Mouse (Mus musculus) monocyte, adult 2 months (primary cell): ENCODE measurements around the gene Sbk2.

ENCODE experiments used
- DNase-seq, 2 experiments: peaks; one replicate each; pipeline ENCODE4 v3.0.0; 2022; ENCODE audit warnings: low spot score in 2 of 2, low read depth in 1 of 2

The Sbk2 gene

GRCm38 (mm10) chr7:4953815-4954445 lies 10.3 kb downstream of the Sbk2 start:
- DNase-seq: no peak

DNA sequence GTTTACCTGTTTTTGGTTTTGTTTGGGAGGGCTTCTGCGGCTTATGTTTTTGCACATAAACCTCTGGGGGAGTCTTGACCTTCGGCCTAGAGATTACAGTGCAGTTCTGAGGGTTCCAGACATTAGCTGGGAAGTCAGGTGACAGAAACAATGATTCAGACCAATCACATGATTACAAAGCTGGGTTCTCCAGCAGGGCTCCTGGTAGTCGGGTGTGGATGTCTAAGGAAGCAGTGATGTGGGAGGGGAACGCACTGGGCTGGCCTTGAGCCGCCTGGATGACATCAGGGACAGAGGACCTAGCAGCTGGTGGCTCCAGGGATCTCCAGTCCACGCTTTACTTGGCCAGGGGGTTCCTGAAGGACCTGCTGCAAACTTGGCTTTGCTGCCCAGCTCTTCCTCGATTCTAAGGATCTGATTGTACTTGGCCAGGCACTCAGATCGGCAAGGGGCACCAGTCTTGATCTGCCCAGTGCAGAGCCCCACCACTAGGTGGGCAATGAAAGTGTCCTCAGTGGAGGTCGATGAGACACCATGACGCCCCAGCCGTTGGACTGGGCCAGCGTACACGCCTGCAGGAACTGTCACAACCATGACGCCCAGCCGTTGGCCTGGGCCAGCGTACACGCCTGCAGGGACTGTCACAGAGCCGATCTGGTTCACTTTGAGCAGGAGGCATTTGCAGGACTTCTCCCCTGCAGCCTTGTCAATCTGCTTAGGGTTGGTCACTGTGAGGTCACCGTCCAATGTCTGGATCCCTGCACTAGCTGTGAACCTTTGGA lies 13.5 kb downstream of the Sbk2 start:
- DNase-seq: no peak

GRCm38 (mm10) chr7:4948386-4948785 lies 15.8 kb downstream of the Sbk2 start:
- DNase-seq: no peak

- no peak for DNase-seq
Measured at GRCm38 (mm10) chr7:4947855-4948254, 16.4 kb downstream of the Sbk2 start.

DNA sequence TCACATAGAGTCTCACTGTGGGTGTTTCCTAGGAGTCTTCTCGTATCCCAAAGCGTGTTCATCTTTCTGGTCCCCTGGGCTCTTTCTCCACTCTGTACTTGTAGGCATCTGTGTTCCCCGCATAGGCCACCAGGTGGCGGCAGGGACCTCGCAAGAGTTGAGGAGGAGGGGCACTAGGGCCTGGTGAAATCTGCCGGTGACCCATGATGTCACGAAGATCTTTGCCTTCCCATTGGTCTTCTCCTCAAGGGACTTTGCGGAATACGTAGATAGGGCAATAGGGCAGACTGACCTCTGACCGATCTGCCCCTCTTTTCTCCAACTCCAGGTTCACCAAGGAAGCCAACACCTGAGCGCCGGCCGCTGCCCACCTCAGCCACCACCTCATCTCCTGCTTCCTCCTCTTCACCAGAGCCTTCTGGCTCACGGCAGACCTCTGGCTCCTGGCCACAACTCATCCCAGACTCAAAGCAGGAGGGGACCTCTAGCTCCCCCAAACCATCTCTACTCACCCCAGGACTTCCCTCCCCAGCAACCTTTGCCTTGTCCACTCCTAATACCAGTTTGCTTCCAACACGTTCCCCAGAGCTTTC lies 20.9 kb downstream of the Sbk2 start:
- peak; percentile 84 to 91 for DNase-seq

GRCm38 (mm10) chr7:4942673-4943072 lies 21.5 kb downstream of the Sbk2 start:
- DNase-seq: no peak

GRCm38 (mm10) chr7:4940068-4940479 lies 24.1 kb downstream of the Sbk2 start:
- DNase-seq: peak; percentile 36 to 77

DNA sequence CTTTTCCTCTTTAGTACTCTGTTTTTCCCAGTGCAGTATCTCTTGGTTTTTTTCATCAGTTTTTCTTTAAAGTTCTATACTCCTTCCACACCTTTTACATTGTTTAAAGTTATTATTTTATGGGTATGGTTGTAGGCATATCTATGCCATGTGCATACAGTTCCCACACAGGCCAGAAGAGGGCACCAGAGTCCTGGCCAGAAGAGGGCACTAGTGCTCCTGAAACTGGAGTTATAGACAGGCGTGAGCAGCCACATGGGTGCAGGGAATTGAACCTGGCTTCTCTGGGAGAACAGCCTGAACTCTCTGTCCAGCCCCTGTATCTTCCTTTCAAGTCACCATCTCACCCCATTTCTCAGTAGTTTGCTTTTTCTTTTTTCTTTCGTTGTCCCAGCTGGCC lies 25.8 kb downstream of the Sbk2 start:
- DNase-seq: peak in 1 of 2 experiments; percentile 69

- DNase-seq: no peak
Measured at GRCm38 (mm10) chr7:4937392-4937791, 26.8 kb downstream of the Sbk2 start.

DNA sequence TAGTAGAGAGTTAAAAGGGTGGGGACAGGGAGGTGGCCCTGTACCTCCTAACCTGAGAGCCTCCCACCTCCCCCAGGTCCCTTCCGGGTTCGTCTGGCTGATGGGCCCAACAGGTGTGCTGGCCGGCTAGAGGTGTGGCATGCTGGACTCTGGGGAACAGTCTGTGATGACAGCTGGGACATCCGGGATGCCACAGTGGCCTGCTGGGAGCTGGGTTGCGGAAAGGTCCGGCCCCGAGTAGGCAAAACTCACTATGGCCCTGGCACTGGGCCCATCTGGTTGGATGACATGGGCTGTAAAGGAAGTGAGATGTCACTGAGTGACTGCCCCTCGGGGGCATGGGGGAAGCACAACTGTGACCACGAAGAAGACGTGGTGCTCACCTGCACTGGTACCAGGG lies 27.4 kb downstream of the Sbk2 start:
- no peak for DNase-seq

DNA sequence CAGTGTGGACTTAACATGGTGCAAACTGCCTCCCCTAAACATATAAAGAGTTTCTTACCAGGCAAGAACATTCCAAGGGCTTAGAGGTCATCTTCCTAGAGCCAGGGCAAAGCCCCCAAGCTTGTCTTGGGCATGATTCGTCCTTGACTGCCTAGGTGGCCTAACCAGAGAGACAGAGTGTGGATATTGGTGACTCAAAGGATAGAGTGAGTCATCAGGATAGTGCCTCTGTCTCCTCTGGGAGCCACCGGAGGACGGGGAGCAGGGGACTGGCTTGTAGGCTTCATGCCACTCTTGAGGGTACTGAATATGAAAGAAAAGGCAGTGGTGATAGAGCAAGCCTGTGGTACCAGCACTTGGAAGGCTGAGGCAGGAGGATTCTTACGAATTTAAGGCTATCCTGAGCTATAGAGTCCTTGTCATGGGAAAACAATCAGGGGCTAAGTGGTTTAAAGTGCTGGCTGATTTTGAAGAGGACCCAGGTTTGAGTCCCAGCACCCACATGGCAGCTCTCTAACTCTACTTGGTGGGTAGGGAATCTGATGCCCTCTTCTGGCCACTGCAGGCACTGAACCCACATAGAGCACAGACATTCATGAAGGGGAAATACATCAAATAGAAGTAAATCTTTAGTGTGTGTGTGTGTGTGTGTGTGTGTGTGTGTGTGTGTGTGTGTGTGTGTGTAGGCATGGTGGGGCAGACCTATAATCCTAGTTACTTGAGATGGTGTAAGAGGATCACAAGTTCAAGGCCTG lies 29.9 kb downstream of the Sbk2 start:
- no peak for DNase-seq

DNA sequence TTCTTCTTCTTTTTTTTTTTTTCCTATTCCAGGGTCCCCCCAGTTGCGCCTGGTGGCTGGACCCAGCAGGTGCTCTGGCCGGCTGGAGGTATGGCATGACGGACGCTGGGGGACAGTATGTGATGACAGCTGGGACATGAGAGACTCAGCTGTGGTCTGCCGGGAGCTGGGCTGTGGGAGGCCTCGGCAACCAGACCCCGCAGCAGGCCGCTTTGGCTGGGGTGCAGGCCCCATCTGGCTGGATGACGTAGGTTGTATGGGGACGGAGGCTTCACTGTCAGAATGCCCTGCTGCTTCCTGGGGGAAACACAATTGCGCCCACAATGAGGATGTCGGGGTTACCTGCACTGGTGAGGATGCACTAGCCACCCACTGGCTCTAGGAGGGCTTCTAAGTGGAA lies 31.1 kb downstream of the Sbk2 start:
- no peak for DNase-seq

DNA sequence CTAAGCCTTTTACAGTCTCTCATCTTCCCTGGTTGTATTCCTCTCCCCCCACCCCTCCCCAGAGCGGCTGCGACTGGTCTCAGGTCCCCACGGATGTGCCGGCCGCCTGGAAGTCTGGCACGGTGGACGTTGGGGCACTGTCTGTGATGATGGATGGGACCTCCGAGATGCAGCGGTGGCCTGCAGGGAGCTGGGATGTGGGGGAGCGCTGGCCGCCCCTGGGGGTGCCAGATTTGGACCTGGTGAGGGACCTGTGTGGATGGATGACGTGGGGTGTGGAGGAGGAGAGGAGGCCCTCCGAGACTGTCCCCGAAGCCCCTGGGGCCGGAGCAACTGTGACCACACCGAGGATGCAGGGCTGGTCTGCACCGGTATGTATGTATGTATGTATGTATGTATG lies 35.9 kb downstream of the Sbk2 start:
- no peak for DNase-seq

DNA sequence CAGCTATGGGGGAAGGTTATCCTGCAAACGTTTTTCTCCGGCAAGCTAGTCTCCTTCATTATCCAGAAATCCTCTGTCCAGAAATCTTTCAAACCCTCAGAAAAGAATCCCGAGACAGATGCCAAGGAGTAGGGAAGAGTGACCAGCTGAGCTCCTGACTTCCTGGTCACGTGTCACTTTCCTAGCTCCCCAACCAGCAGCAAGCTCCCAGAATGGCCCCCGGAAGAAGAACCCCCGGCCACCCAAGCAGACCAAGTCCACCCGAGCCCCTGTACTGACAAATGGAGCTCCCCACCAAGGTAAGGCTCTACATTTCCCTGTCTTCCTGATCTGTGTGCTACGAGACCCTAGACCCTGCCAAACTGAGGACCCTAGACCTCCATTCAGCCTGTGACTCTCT lies 36.5 kb downstream of the Sbk2 start:
- no peak for DNase-seq

GRCm38 (mm10) chr7:4926849-4927248 lies 37.4 kb downstream of the Sbk2 start:
- DNase-seq: no peak

DNA sequence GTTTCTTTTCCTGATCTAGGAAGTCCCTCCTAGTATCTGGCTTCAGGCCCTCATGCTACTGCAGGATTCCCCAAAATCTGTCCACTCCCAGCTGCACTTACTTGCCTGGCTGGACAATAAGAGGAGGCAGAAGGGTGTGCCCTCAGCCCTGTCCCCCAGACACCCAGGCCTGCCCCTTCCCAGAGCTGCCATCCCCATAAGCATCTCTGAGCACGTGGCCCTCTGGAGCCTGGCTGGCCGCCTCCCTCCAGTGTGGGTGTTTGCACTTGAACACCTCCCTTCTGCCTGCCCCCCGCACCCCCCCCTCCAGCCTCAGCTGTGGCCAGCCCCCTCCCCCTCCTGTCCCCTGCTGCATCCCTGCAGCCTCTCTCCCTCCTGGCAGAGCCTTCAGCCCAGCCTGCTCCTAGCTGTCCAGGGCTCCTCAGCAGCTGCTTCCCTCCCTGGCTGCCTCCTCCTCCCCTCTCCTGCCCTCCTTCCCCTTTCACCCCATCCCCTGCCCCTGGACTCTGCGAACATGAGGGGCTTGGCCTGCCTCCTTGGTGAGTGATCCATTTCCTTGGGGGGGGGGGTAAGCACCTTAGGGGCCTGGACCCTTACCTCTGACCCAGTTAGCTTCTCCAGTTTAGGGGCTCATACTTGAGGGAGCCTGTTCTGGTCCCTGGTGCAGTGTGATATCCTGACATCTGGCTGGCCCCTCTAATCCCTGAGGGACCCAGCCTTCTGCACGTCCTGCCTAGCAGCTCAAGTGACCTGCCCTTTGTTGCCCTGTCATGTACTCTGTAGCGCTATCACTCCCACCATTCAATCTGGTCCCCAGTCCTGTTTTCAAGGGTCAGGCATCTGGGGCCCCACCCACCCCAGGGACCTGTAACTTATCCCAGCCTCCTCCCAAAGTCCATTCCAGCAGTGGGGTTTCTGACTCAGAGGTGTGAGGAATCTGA lies 38.5 kb downstream of the Sbk2 start, which contains the start of gene Ssc5d:
Ssc5d (plus strand) TSS at position 345 of the 941 bp plus-strand sequence.
- DNase-seq: no peak

- no peak for DNase-seq
Measured at GRCm38 (mm10) chr7:4924891-4925301, 39.3 kb downstream of the Sbk2 start.

DNA sequence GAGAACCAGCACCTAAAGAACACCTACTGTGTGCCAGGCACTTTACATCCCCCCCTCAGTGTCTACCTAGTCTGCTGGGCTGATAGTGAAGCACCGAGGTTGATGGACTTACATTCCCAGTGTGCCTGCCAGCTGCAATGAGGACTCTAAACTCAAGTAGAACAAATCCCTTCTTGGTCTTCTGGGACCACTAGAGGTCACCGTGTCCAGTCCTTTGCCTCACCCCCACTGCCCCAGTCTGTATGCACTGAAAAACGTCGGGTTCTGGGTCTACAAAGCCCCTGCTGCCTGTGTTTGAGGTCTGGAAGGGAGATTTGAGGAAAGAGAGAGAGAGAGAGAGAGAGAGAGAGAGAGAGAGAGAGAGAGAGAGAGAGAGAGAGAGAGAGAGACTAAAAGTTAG lies 39.7 kb downstream of the Sbk2 start:
- DNase-seq: no peak

DNA sequence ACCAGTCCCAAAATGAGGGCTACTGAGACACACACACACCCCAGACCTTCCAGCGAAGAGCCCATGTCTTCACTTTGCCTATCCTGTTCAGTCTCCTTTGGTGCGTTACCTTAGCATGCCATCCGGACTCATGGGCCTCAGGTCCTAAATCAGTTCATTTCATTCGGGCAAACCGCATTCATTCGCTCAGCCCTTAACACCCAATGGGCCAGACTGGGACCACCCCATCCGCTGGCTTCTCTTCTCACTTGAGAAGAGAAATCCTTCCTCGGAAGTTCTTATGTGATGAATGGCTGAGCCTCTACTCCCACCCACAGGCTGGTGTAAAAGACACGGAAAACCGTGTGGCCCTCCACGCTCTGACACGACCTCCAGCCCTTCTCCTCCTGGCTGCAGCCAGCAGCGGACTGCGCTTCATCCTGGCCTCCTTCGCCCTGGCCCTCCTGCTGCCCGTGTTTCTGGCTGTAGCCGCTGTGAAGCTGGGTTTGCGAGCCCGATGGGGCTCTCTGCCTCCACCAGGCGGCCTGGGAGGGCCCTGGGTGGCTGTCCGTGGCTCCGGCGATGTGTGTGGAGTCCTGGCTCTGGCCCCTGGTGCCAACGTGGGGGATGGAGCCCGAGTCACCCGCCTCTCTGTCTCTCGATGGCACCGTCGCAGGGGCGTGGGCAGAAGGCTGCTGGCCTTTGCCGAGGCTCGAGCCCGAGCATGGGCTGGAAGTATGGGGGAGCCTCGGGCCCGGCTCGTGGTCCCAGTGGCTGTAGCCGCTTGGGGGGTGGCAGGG lies 40.4 kb downstream of the Sbk2 start:
- no peak for DNase-seq
